Mouse (Mus musculus): ENCODE results near the gene Snrpa. TPM values are rescaled to one million over a fixed set of nuclear protein-coding genes. Genes with fewer than 3 reads are reported as not detected.

Snrpa gene
- polyA plus RNA-seq, 1 experiment from 2014 or later = 155 TPM

GRCm38 (mm10) chr7:27153205-27153764 lies 42.8 kb downstream of the Snrpa start, which contains the start of gene Cyp2t4:
TSS of gene Cyp2t4 (plus strand) at chr7:27153714.
- WGBS = 60% methylated on average over 10 of the region's 10 CpGs
- Histone ChIP-seq H3K4me2 (no peak within 1 kb of the TSS), H3K36me3 (peaks cover 23% of the 10 kb centered on the region), H3K9me3 (replicated peaks) (0 out of 2 replicates have a peak, but pooled peaks cover 4% of the 10 kb centered on the region), H3K27me3 (replicated peaks) (no peaks in the 10 kb centered on the region), H3K9ac (no peak within 1 kb of the TSS), H3K4me1 (replicated peaks) (peaks cover 6% of the 10 kb centered on the region), H3K4me3 (no peak within 1 kb of the TSS), H3K27ac (ENCODE audit: poor library complexity, severe bottlenecking) (no peak within 1 kb of the TSS)
- ATAC-seq (ENCODE audit: insufficient number of reproducible peaks, low FRiP score) = 0 out of 2 replicates have a peak, but pooled peaks have one; percentile 29

MicroRNAs encoded within 50 kb of the gene (microRNA counts, 519-probe panel; counts per million panel counts)
- microRNA mmu-miR-1191 = not detected

Small RNAs within 50 kb of the gene (microRNA-seq; reads per million reads assigned to microRNA genes)
- 5.4 reads per million, percentile 18 among the genes with 10 or more reads in this experiment for gene Mir1191
- gene Mir3101 = not detected

Other genes starting within 250 kb of the Snrpa start
- gene Cyp2a12, start 167.2 kb downstream of the Snrpa start, polyA plus RNA-seq (2016; fragmentation: Nextera tagmentation; extraction: Ambion mirVana) = not detected in 2 replicates
- not detected in 2 replicates for gene Cyp2f2, start 76.4 kb downstream of the Snrpa start, polyA plus RNA-seq (2016; fragmentation: Nextera tagmentation; extraction: Ambion mirVana)
- not detected in 2 replicates for gene Cyp2t4, start 42.6 kb downstream of the Snrpa start, polyA plus RNA-seq (2016; fragmentation: Nextera tagmentation; extraction: Ambion mirVana)
- 56.5 and 57.4 TPM in 2 replicates for gene Egln2, start 29.5 kb downstream of the Snrpa start, polyA plus RNA-seq (2016; fragmentation: Nextera tagmentation; extraction: Ambion mirVana)
- gene Rab4b, start 17.4 kb downstream of the Snrpa start, polyA plus RNA-seq (2016; fragmentation: Nextera tagmentation; extraction: Ambion mirVana) = 51.2 and 53.5 TPM in 2 replicates
- 0.34 and 0.64 TPM in 2 replicates for gene Gm21983, start 15.2 kb downstream of the Snrpa start, polyA plus RNA-seq (2016; fragmentation: Nextera tagmentation; extraction: Ambion mirVana)
- gene Mia, start 15.1 kb downstream of the Snrpa start, polyA plus RNA-seq (2016; fragmentation: Nextera tagmentation; extraction: Ambion mirVana) = 0.92 TPM in 1 of 2 replicates, not detected in the other
- 2.9 and 3.2 TPM in 2 replicates for gene BC024978, start 490 bp downstream of the Snrpa start, polyA plus RNA-seq (2016; fragmentation: Nextera tagmentation; extraction: Ambion mirVana)
- gene Itpkc, start 32.4 kb upstream of the Snrpa start, polyA plus RNA-seq (2016; fragmentation: Nextera tagmentation; extraction: Ambion mirVana) = 3.1 and 3.4 TPM in 2 replicates
- 11.4 and 11.5 TPM in 2 replicates for gene Coq8b, start 36.8 kb upstream of the Snrpa start, polyA plus RNA-seq (2016; fragmentation: Nextera tagmentation; extraction: Ambion mirVana)
- gene Numbl, start 62.2 kb upstream of the Snrpa start, polyA plus RNA-seq (2016; fragmentation: Nextera tagmentation; extraction: Ambion mirVana) = 11.1 and 11.6 TPM in 2 replicates
- gene Ltbp4, start 141.4 kb upstream of the Snrpa start, polyA plus RNA-seq (2016; fragmentation: Nextera tagmentation; extraction: Ambion mirVana) = 53.9 and 57.1 TPM in 2 replicates
- 35.4 and 39.4 TPM in 2 replicates for gene Shkbp1, start 159.7 kb upstream of the Snrpa start, polyA plus RNA-seq (2016; fragmentation: Nextera tagmentation; extraction: Ambion mirVana)
- gene Gm20479, start 161.1 kb upstream of the Snrpa start, polyA plus RNA-seq (2016; fragmentation: Nextera tagmentation; extraction: Ambion mirVana) = 1.2 and 1.5 TPM in 2 replicates